Mouse (Mus musculus) embryonic facial prominence, embryonic 15.5 days (tissue): Measurements from ENCODE around the gene Vmn2r99. TPM values are rescaled to one million over a fixed set of nuclear protein-coding genes. Genes with fewer than 3 reads are reported as not detected.

Source experiments
- ATAC-seq: fragments of 200-750 bp; cut with Nextera tagmentation; 2 replicates; pipeline ENCODE4 v1.8.0; 2017; ENCODE audit warnings: low read depth, moderate TSS enrichment; ENCODE audit not compliant: insufficient number of reproducible peaks, low FRiP score, low TSS enrichment
- H3K27ac ChIP-seq: fragments of 300-500 bp; sonication (generic); replicated peaks from 2 replicates; pipeline ENCODE4 v1.5.1; 2015; ENCODE audit warnings: mild to moderate bottlenecking, inconsistent platforms
- H3K27me3 ChIP-seq: fragments of 300-500 bp; sonication (generic); 2 replicates; pipeline ENCODE4 v1.6.1; 2015; ENCODE audit warnings: inconsistent platforms
- H3K36me3 ChIP-seq: fragments of 300-500 bp; sonication (generic); 2 replicates; pipeline ENCODE4 v1.6.1; 2015; ENCODE audit warnings: mild to moderate bottlenecking, inconsistent platforms
- H3K4me1 ChIP-seq: fragments of 300-500 bp; sonication (generic); 2 replicates; pipeline ENCODE4 v1.6.1; 2015; ENCODE audit warnings: inconsistent platforms
- H3K4me2 ChIP-seq: fragments of 300-500 bp; sonication (generic); replicated peaks from 2 replicates; pipeline ENCODE4 v1.6.1; 2015; ENCODE audit warnings: mild to moderate bottlenecking, inconsistent platforms
- H3K4me3 ChIP-seq: fragments of 300-500 bp; sonication (generic); replicated peaks from 2 replicates; pipeline ENCODE4 v1.5.1; 2015; ENCODE audit warnings: mild to moderate bottlenecking, inconsistent platforms
- H3K9ac ChIP-seq: fragments of 300-500 bp; sonication (generic); 2 replicates; pipeline ENCODE4 v1.6.1; 2015; ENCODE audit warnings: inconsistent platforms
- H3K9me3 ChIP-seq: fragments of 300-500 bp; sonication (generic); replicated peaks from 2 replicates; pipeline ENCODE4 v1.6.1; 2016; ENCODE audit warnings: inconsistent platforms
- WGBS: fragments of 180-500 bp; shearing (Covaris S2); methylation state at CpG from one replicate; pipeline ENCODE4 v1.1.7; 2015; 5-methylcytosine and 5-hydroxymethylcytosine counted together
- polyA plus RNA-seq: library from polyadenylated mRNA; unstranded; fragments of >200 nt; fragmentation: Nextera tagmentation; extraction: Ambion mirVana; gene quantifications from 2 replicates; pipeline ENCODE4 v1.2.1, GENCODE M21; 2015

The Vmn2r99 gene
- not detected in 2 replicates for polyA plus RNA-seq

DNA sequence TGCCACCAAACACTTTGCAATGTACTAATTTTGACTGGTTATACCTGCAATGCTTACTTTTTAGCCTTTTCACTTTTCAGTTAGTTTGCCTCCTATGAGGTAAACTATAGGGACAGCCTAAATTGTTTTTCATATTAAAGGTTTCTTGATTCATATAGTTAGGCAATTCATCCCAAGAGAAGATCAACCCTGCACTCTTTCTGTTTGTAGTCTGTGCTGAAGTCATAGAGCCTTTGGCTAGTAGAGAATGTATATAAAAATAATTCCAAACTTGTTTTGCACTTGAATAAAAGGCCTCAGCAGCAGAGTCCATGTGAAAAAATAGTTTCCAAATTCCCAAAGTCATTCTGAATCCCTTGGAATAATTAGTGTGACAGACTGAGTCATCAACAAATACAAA, at the start of gene Vmn2r99:
Vmn2r99 (plus strand) TSS at position 301 of the 400 bp plus-strand sequence.
- Histone ChIP-seq H3K4me2 (no peak within 1 kb of the TSS), H3K27ac (no peak within 1 kb of the TSS), H3K4me1 (no peaks in the 10 kb centered on the region), H3K27me3 (no peaks in the 10 kb centered on the region), H3K9ac (no peak within 1 kb of the TSS), H3K4me3 (no peak within 1 kb of the TSS), H3K36me3 (no peaks in the 10 kb centered on the region), H3K9me3 (no peaks in the 10 kb centered on the region)
- ATAC-seq = no peak

DNA sequence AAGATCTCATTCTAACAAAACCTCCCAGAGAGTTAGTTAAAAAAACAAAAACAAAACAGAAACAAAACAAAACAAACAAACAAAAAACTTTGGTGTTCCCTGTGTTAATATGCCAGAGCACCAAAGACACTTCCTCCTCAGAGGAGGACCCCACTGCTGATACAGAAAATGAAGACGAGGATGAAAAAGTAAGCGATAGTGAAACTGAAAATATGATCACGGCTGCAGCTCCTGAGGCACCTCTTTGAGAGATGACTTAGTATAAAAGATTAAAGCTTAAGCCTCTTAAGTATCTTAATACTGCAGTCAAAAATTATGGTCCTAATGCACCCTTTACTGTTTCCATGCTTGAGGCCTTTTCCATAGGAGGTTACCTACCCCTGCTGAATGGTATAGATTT, 75.9 kb downstream of the Vmn2r99 start:
- Histone ChIP-seq H3K9ac (no peak overlapping the region), H3K27ac (no peak overlapping the region), H3K4me2 (no peak overlapping the region), H3K4me3 (no peak overlapping the region), H3K27me3 (no peaks in the 10 kb centered on the region), H3K9me3 (peaks cover 8% of the 10 kb centered on the region), H3K36me3 (no peaks in the 10 kb centered on the region), H3K4me1 (no peaks in the 10 kb centered on the region)
- WGBS = 89% methylated on average over 3 of the region's 3 CpGs
- no peak for ATAC-seq

DNA sequence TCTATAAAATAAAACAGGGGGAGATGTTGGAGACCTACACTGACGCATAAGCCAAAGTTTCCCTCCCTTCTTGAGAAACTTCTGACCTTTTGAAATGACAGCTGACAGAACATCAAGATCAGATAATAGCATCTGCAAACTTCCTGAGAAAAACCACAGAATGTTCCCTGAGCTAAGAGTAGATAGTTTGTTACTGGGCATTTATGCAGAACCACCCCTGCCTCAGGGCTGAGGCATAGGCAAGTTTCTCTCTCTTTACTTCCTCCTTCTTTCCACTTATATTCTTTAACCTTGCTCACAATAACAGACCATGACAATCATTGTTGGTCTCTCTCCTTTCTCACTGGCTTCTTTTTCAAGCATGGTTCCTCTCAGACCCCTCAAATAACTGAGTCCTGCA, 83.2 kb downstream of the Vmn2r99 start:
- Histone ChIP-seq H3K9me3 (peaks cover 2% of the 10 kb centered on the region), H3K27ac (no peak overlapping the region), H3K36me3 (no peaks in the 10 kb centered on the region), H3K9ac (no peak overlapping the region), H3K27me3 (no peaks in the 10 kb centered on the region), H3K4me2 (no peak overlapping the region), H3K4me1 (no peaks in the 10 kb centered on the region), H3K4me3 (no peak overlapping the region)
- WGBS = 75% methylated on average over 1 of the region's 1 CpGs
- no peak for ATAC-seq

Other genes starting within 250 kb of the Vmn2r99 start
- gene Vmn2r100, start 142.8 kb downstream of the Vmn2r99 start, polyA plus RNA-seq = not detected in 2 replicates
- gene Vmn2r101, start 215.3 kb downstream of the Vmn2r99 start, polyA plus RNA-seq = not detected in 2 replicates